Mouse (Mus musculus) megakaryocyte, embryonic 14.5 days (primary cell): ENCODE results near the gene 1700025C18Rik.

Source experiments
- FLI1 ChIP-seq: IDR thresholded peaks from 2 replicates; pipeline ENCODE4 v1.6.1; 2012; ENCODE audit warnings: low read length, inconsistent platforms, mixed read lengths
- GATA1 ChIP-seq: IDR thresholded peaks from 3 replicates; pipeline ENCODE4 v1.6.1; 2012; ENCODE audit warnings: mixed read lengths, low read length, inconsistent platforms, borderline replicate concordance

- TF ChIP-seq GATA1: no peak
- TF ChIP-seq FLI1: no peak
Measured at GRCm38 (mm10) chr2:165113733-165114132, 23.2 kb upstream of the 1700025C18Rik start.
